Mouse (Mus musculus) cortical plate, adult 2 months (tissue): ENCODE results near the gene Cysrt1.
A peak's percentile ranks its signal among the peaks of the same experiment; 100 is the strongest.

Experiments used
- CTCF ChIP-seq: fragments of 200-500 bp; IDR thresholded peaks from 2 replicates; pipeline ENCODE4 v1.5.1; 2011; ENCODE audit warnings: mild to moderate bottlenecking, control low read depth, low read length; ENCODE audit not compliant: insufficient read depth; ENCODE audit errors: extremely low read depth
- POLR2A ChIP-seq: fragments of 200-500 bp; IDR thresholded peaks from 2 replicates; pipeline ENCODE4 v1.6.1; 2011; ENCODE audit warnings: mild to moderate bottlenecking, low read length, control low read depth; ENCODE audit not compliant: insufficient read depth; ENCODE audit errors: extremely low read depth

DNA sequence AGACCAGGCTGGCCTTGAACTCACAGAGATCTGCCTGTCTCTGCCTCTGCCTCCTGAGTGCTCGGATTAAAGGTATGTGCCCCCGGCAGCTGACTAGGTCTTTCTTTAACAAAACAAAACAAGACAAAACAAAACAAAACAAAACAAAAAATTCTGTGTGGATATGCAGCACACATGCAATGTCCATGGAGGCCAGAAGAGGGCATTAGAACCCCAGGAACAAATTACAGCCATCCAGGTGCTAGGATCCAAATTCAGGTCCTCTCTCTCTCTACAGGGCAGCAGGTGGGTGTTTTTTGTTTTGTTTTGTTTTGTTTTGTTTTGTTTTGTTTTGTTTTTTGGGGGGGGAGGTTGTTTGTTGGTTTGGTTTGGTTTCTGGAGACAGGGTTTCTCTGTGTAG lies 16.6 kb upstream of the Cysrt1 start:
- TF ChIP-seq POLR2A: no peak
- peak; percentile 27; the same call in 1 of the 2 replicates for TF ChIP-seq CTCF
